Mouse (Mus musculus) heart, adult 2 months (tissue): ENCODE data around the gene Zfhx3.

Experiments
- CTCF ChIP-seq: fragments of 200-600 bp; IDR thresholded peaks from 2 replicates; pipeline ENCODE4 v1.8.1; 2022; ENCODE audit warnings: antibody characterized with exemption, mild to moderate bottlenecking, moderate library complexity
- POLR2A ChIP-seq: fragments of 200-500 bp; IDR thresholded peaks from 2 replicates; pipeline ENCODE4 v1.6.1; 2011; ENCODE audit warnings: mild to moderate bottlenecking, low read depth, low read length, control low read depth; ENCODE audit not compliant: insufficient read depth

- no peak for TF ChIP-seq POLR2A
- no peak for TF ChIP-seq CTCF
Measured at GRCm38 (mm10) chr8:108563420-108563819, 621.0 kb downstream of the Zfhx3 start.
